Mouse (Mus musculus) erythroblast, embryonic 14.5 days (primary cell): Measurements from ENCODE around the gene Slc18a2.

Experiments
- GATA1 ChIP-seq: IDR thresholded peaks from 2 replicates; pipeline ENCODE4 v1.6.1; 2012; ENCODE audit warnings: low read length, inconsistent platforms, mixed read lengths
- TAL1 ChIP-seq: IDR thresholded peaks from 3 replicates; pipeline ENCODE4 v1.6.1; 2012; ENCODE audit warnings: low read length, inconsistent platforms, mixed read lengths

DNA sequence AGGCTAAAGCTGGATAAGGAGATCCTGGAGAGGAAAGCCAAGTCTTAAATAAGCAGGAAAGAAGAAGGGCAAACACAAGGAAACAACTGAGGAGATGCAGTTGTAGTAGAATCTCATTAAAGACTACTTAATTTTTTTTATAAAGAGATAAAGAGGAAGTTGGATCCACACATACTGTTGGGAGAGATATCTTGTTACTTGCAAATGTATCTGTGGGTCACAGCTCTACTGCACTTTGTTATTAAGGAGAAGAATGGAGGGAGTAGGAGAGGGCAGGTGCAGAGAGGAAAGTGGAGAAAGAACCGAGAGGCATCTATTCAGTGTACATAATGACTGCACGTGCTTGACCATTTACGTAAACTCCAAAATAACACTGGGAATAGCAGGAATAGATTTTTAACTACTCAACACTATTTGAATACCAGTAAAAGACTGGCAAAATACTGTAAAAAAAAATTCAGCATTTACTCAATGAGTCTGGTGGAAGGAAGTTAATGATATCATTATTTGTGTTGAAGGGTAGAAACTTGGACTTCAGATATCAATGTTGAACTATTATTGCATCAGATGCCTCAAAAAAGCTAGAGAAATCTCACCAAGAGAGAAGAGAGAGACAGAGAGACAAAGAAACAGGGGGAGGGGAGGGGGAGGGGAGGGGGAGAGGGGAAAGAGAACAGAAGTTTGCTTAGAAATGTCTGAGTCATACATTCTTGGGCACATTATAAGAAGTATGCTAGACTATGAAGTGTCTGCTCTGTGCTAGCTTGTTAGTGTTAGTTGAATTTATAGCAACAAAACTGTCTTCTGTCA is 77.4 kb downstream of the Slc18a2 start:
- TF ChIP-seq TAL1 (no peak), GATA1 (no peak)
